Mouse (Mus musculus): Measurements from ENCODE around the gene Dda1. TPM values are rescaled to one million over a fixed set of nuclear protein-coding genes. Genes with fewer than 3 reads are reported as not detected.
A peak's percentile ranks its signal among the peaks of the same experiment; 100 is the strongest.
"Not testable (repeated sequence)": the region's sequence is repeated elsewhere in the genome, so short reads cannot be mapped to it uniquely, and the experiment has no call there.

The Dda1 gene
- 10 to 100 TPM; 30.4 to 31.8 TPM for total RNA-seq (2021)
- 51.8 and 51.9 TPM in 2 replicates for polyA plus RNA-seq (2012; rRNA removed)
- long read RNA-seq, transcript Dda1-202 (5 exons, 1,933 nt), result major isoform, 49 of 69 reads
- long read RNA-seq, transcript Dda1-204 (4 exons, 1,881 nt), result minor isoform, 11 of 69 reads
- long read RNA-seq, partial matches to known transcripts, result 0 of 69 reads
- long read RNA-seq, other reads (novel, unspliced or antisense), result 5 of 69 reads

- Histone ChIP-seq H3K4me1 (ENCODE audit: control insufficient read depth, insufficient read depth, low read length) (peaks cover 8% of the 10 kb centered on the region), H3K4me3 (peak within 1 kb of the TSS; percentile 79), H3K79me2 (replicated peaks; ENCODE audit: control insufficient read depth, insufficient read depth, low read length) (peaks cover 3% of the 10 kb centered on the region; the same call in 1 of the 2 replicates), H3K27ac (peak within 1 kb of the TSS; percentile 87), H3K9ac (ENCODE audit: low read depth, low read length) (peak within 1 kb of the TSS; percentile 89), H3K36me3 (ENCODE audit: control insufficient read depth, insufficient read depth, low read length) (no peaks in the 10 kb centered on the region), H3K27me3 (ENCODE audit: control insufficient read depth, insufficient read depth, low read length) (no peaks in the 10 kb centered on the region)
- WGBS, result under 1% methylated on average over 43 of the region's 52 CpGs
- TF ChIP-seq CTCF (IDR thresholded peaks at IDR 0.05) (no peak), POLR2A (IDR thresholded peaks at IDR 0.05; ENCODE audit: insufficient read depth, low read depth, low read length) (peak; percentile 54; the same call in 1 of the 2 replicates), EP300 (IDR thresholded peaks at IDR 0.05; ENCODE audit: insufficient read depth, low read depth, low read length) (no peak)
- DNase-seq, result peak; percentile 94 to 99
- intact Hi-C loops (cut with DNase I), result no loop called here
Measured at GRCm38 (mm10) chr8:71468916-71469315, at the start of gene Dda1. Gene Dda1, plus strand, starts transcription at chr8:71469199.

- Histone ChIP-seq H3K4me3 (no peak overlapping the region), H3K36me3 (ENCODE audit: control insufficient read depth, insufficient read depth, low read length) (no peaks in the 10 kb centered on the region), H3K27me3 (ENCODE audit: control insufficient read depth, insufficient read depth, low read length) (no peaks in the 10 kb centered on the region), H3K4me1 (ENCODE audit: control insufficient read depth, insufficient read depth, low read length) (no peaks in the 10 kb centered on the region), H3K27ac (no peak overlapping the region), H3K9ac (ENCODE audit: low read depth, low read length) (no peak overlapping the region), H3K79me2 (replicated peaks; ENCODE audit: control insufficient read depth, insufficient read depth, low read length) (no peaks in the 10 kb centered on the region)
- no peak for DNase-seq
- TF ChIP-seq EP300 (IDR thresholded peaks at IDR 0.05; ENCODE audit: insufficient read depth, low read depth, low read length) (no peak), POLR2A (IDR thresholded peaks at IDR 0.05; ENCODE audit: insufficient read depth, low read depth, low read length) (no peak), CTCF (IDR thresholded peaks at IDR 0.05) (no peak)
- intact Hi-C loops (cut with DNase I), result no loop called here
Measured at GRCm38 (mm10) chr8:71422121-71422520, 46.9 kb upstream of the Dda1 start.

GRCm38 (mm10) chr8:71432935-71433334 lies 36.1 kb upstream of the Dda1 start:
- H3K9ac ChIP-seq (ENCODE audit: low read depth, low read length); H3K79me2 ChIP-seq (replicated peaks; ENCODE audit: control insufficient read depth, insufficient read depth, low read length); H3K27ac ChIP-seq; H3K36me3 ChIP-seq (ENCODE audit: control insufficient read depth, insufficient read depth, low read length); H3K4me3 ChIP-seq; intact Hi-C loops (cut with DNase I); H3K4me1 ChIP-seq (ENCODE audit: control insufficient read depth, insufficient read depth, low read length); DNase-seq; H3K27me3 ChIP-seq (ENCODE audit: control insufficient read depth, insufficient read depth, low read length): not testable (repeated sequence)
- 76% methylated on average over 1 of the region's 1 CpGs for WGBS

- Histone ChIP-seq H3K27ac (no peak overlapping the region), H3K9ac (ENCODE audit: low read depth, low read length) (no peak overlapping the region), H3K79me2 (replicated peaks; ENCODE audit: control insufficient read depth, insufficient read depth, low read length) (no peaks in the 10 kb centered on the region), H3K4me1 (ENCODE audit: control insufficient read depth, insufficient read depth, low read length) (no peaks in the 10 kb centered on the region), H3K4me3 (no peak overlapping the region), H3K27me3 (ENCODE audit: control insufficient read depth, insufficient read depth, low read length) (no peaks in the 10 kb centered on the region), H3K36me3 (ENCODE audit: control insufficient read depth, insufficient read depth, low read length) (no peaks in the 10 kb centered on the region)
- 55% methylated on average over 3 of the region's 3 CpGs for WGBS
- TF ChIP-seq CTCF (IDR thresholded peaks at IDR 0.05) (no peak), EP300 (IDR thresholded peaks at IDR 0.05; ENCODE audit: insufficient read depth, low read depth, low read length) (no peak), POLR2A (IDR thresholded peaks at IDR 0.05; ENCODE audit: insufficient read depth, low read depth, low read length) (no peak)
- DNase-seq, result no peak
- intact Hi-C loops (cut with DNase I), result no loop called here
Measured at GRCm38 (mm10) chr8:71437041-71437440, 32.0 kb upstream of the Dda1 start.

GRCm38 (mm10) chr8:71441404-71441803 lies 27.6 kb upstream of the Dda1 start:
- Histone ChIP-seq H3K27me3 (ENCODE audit: control insufficient read depth, insufficient read depth, low read length) (no peaks in the 10 kb centered on the region), H3K79me2 (replicated peaks; ENCODE audit: control insufficient read depth, insufficient read depth, low read length) (no peaks in the 10 kb centered on the region), H3K27ac (no peak overlapping the region), H3K9ac (ENCODE audit: low read depth, low read length) (no peak overlapping the region), H3K4me1 (ENCODE audit: control insufficient read depth, insufficient read depth, low read length) (no peaks in the 10 kb centered on the region), H3K36me3 (ENCODE audit: control insufficient read depth, insufficient read depth, low read length) (no peaks in the 10 kb centered on the region), H3K4me3 (no peak overlapping the region)
- intact Hi-C loops (cut with DNase I), result loop anchor here (1.0 to 2.0 kb wide), 5 partner anchors 22 to 289 kb away; partner anchors contain the start of genes Abhd8 and Gtpbp3
- TF ChIP-seq EP300 (IDR thresholded peaks at IDR 0.05; ENCODE audit: insufficient read depth, low read depth, low read length) (no peak), POLR2A (IDR thresholded peaks at IDR 0.05; ENCODE audit: insufficient read depth, low read depth, low read length) (no peak), CTCF (IDR thresholded peaks at IDR 0.05) (peak; percentile 91)
- under 1% methylated on average over 7 of the region's 7 CpGs for WGBS
- no peak for DNase-seq

GRCm38 (mm10) chr8:71445096-71445495 lies 23.9 kb upstream of the Dda1 start:
- no peak for DNase-seq
- H3K9ac ChIP-seq (ENCODE audit: low read depth, low read length), result no peak overlapping the region
- H3K79me2 ChIP-seq (replicated peaks; ENCODE audit: control insufficient read depth, insufficient read depth, low read length), result no peaks in the 10 kb centered on the region
- H3K27me3 ChIP-seq (ENCODE audit: control insufficient read depth, insufficient read depth, low read length), result no peaks in the 10 kb centered on the region
- TF ChIP-seq EP300 (IDR thresholded peaks at IDR 0.05; ENCODE audit: insufficient read depth, low read depth, low read length), result no peak
- no peak for TF ChIP-seq POLR2A (IDR thresholded peaks at IDR 0.05; ENCODE audit: insufficient read depth, low read depth, low read length)
- TF ChIP-seq CTCF (IDR thresholded peaks at IDR 0.05), result no peak
- 70% methylated on average over 7 of the region's 7 CpGs for whole genome bisulfite sequencing
- H3K4me1 ChIP-seq (ENCODE audit: control insufficient read depth, insufficient read depth, low read length), result no peaks in the 10 kb centered on the region
- no peak overlapping the region for H3K27ac ChIP-seq
- H3K4me3 ChIP-seq, result no peak overlapping the region
- H3K36me3 ChIP-seq (ENCODE audit: control insufficient read depth, insufficient read depth, low read length), result no peaks in the 10 kb centered on the region
- intact Hi-C loops (cut with DNase I), result no loop called here
